Mouse (Mus musculus) skeletal muscle tissue, adult 2 months (tissue): Measurements from ENCODE around the gene Plaur.

ENCODE experiments used
- DNase-seq: peaks from one replicate; pipeline ENCODE4 v3.0.0-alpha.2; 2012; ENCODE audit warnings: low read depth, low spot score

The Plaur gene

DNA sequence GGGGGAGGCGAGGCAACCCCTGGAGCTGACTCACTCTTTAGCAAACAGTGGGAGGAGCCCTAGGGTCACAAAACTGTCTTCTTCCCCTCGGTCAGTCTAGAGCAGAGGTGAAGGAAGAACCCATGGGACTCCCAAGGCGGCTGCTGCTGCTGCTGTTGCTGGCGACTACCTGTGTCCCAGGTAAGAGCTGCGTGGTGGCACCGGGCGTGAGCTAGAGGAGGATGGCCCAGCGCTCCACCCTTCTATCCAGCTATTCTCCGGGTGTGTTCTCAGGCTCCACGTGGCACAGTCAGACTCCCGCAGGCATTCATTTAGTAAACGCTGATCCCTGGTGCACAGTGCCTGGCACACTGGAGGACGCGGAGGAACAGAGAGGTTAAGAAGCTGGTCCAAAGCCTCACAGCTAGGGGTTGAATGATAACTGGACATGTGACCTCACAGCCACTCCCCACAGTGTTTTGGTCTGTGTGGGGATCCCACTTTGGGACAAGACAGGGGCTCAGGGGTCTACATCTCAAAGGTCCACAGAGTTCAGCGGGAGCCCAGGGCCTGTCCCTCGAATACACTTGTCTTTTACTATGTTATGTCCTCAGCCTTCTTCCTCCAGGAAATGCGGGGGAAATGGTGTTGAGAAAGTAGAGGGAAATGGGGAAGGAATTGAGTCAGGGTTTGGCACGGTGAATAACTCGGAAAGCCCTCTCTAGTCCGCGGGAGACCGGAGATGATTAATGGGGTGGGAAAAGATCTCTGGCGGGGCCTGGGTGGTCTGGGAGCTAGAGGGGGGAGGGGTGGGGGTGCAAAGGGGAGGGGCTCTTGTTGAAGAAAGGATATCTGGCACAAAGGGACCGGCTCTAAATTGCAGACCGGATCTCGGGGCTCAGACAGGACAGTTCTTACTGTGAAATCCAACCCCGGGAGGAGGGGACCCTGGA is at the start of gene Plaur:
Gene Plaur (plus strand): TSS at position 97 of the 932 bp plus-strand sequence.
- no peak for DNase-seq

DNA sequence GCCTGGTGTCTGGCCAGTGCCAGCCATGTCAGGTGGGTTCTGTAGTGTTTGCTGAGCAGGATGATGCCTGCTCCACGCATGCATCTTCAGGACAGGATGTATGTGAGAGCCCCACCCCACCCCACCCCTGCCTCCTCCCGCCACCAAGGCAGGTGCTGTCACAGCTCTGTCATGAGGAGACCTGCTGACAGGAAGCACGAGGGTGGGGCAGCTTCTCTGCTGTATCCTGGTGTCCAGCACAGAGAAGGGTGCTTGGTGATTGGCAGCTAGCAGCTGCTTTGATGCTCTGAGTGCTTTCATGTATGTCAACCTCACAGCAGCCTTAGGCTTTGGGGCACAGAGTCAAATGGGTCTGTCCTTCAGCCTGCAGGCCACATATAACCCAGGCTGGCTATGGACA is 48.7 kb upstream of the Plaur start:
- no peak for DNase-seq

DNA sequence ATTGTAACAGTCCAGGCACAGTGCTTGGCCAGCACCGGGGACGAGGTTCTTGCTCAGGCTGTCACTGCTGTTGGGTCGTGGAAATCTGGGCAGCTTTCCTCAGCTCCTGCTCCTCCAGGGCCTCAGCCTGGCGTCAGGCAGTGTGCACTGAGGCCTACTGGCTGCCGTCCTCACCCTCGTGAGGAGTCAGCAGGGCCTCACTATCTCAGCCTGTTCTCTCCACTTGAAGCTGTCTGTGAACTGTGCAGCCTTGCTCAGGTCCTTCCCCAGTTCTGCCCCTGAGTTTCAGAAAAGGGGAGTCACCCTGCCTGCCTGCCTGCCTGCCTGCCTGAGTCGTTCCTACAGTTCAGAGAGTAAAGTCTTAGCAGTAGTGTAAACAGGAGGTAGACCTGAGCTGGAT is 47.0 kb upstream of the Plaur start:
- DNase-seq = no peak

DNA sequence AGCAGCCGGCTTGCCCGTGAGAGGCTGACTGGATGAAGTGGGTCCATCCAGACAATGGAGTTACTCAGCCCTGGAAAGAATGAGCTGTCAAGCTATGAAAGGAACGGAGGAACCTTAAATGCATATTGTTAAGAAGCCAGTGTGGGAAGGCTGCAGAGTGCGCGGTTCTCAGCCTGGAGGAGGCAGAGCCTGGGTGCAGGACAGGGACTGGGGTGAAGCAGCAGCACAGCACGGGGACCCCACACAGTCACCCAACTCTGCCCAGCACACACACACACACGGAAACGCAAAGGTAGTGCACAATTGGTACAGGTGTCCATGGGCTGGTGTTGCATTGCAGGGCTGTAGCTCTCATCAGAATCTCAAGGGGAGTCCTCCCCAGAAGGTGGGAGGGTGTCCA is 42.7 kb upstream of the Plaur start:
- no peak for DNase-seq

DNA sequence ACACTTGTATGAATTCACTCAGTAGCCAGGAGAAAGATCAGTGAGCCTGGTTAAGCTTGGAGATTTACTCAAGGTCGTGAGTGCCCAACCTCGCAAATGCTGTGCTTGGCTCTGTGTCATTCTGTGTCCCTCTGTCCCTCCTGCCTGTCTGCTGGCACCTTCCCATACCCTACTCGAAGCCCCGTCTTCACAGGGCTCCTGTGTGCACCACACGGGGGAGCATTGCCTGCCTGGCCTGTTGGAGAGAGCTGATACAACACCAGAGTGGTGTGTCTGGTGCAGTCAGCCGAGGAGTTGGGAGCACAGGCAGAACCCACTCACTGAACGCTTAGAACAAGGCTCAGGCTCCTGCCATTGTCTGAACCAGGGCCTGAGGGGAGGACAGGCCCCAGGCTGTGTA is 40.6 kb upstream of the Plaur start:
- DNase-seq = no peak

DNA sequence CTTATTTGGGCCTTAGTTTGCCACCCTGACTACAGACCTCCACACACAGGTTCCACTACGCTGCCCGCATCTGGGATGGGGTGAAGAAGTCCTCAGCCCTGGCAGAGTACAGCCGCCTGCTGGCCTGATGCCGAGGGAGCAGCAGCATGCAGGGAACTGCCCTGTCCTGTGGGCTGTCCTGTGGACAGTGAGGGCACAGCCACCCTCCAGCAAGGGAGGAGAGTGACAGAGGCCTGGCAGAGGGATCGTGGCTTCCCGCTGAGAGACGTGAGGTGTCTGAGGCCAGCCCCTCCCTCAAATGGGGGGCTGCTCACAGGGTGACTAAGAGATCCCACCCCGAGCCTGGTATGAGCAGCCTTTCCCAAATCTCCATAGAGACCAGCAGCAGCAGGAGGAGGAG is 40.0 kb upstream of the Plaur start:
- DNase-seq = no peak

DNA sequence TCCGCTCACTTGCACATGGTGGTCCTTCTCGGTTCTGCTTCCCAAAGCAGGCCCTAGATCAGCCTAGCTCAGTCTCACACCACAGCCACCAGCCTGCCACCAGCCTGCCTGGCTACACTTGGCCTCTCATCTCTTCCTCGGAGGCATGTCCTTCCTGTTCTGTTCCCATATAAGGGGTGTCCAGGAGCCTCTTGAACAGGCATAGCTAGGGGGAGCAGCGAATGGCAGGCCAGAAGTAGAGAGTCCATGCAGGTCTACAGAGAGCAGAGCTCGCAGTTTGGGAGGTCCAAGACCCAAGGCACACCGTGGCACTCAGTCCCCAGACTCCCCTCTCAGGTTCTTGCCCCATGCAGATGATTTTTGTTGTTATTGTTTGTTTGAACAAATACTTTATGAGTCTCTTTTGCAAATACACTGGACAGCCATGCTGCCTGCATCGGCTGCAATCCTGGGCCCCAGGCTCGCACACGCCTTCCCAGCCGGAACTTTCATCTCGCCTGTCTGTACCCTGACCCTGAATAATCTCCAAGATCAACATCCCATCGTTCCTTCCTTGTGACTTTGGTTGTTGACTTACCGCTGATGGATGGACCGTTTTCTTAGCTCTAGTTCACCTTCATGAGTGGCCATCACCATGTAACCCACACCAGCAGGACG is 39.0 kb upstream of the Plaur start:
- no peak for DNase-seq

DNA sequence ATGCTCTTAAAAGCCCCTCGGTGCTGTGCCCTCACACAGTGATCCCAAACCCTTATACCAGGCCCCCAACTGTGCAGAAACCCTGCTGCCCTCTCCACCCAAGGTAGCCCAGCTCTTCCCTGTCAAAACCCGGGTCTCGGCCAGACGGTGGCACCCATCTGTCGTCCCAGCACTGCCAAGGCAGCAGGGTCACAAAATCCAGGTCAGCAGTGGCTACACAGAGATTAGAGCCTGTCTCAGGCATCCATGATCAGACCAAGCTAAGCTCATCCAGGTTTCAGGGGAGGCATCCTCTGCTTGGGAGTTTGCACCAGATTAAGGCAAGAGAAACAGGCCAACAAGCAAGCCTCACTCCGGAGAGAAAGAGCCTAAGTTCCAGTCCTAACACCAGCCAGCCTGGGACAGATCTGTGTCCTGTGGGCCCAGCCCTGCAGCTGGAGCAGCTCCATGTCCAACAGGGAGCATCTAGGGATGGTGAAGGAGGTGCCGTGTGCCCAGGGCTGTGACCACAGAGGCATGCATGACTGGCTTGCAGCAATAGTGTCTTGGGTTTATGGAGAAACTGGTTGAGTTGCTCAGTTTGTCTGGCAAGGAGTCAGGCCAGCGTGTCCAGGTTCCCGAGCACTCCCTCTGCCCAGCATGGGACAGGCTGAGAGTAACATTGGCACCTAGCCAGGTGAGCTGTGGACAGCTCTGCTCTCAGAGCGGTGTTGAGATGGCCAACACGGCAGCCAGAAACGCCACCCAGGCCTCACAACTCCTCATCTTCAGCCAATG is 38.1 kb upstream of the Plaur start:
- peak; percentile 62 for DNase-seq

DNA sequence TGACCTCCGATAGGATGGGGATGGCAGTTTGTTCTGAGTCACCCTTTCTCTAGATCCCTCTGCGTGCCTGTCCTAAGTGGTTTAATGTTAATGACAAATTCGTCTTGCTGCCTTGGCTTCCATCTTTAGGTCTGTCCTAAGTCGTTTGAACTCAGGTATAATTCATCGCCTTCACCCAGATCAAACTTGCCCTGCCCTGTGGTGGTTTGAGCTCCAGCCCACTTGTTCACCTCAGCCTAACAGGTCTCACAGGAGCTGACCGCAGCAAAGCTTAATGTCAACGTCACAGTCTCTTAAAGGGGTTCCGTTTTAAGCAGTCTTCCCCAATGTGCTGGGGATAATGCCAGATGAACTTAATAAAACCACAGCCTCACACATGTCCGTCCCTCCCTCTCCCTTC is 36.4 kb upstream of the Plaur start:
- no peak for DNase-seq

DNA sequence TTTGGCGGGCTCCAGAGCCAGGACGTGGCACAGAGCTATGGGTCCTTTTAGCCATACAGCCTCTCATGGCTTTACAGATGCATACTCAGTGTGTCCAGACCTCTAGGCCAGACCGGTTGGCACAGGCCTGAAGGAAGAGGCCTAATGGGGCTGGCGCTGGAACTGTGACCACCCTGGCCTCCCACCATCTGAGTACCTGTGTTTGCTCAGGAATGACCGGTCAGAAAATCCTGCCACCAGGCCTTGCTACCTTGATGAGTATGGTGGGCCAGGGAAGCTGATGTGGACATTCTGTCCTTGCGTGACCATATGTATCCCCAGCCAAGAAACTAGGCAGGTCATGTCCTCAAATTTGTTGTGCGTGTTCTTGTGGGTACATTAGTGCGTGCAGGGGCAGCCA is 35.1 kb upstream of the Plaur start:
- DNase-seq = no peak

DNA sequence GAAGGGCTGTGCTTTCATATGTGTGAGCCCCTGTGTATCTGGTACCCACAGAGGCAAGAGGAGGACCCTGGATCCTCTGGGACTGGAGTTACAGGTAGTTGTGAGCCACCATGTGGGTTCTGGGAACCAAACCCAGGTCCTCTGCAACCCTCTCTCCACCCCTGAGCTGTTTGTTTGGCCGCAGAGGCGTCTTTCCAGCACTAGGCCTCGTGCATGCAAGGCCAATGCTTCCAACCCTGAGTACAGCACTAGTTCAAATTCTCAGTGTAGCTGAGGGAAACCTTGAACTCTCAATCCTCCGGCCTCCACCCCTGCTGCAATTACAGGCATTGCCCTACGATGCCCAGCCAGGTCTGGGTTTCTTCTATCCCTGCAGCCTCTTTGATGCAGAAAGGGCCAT is 33.6 kb upstream of the Plaur start:
- no peak for DNase-seq

DNA sequence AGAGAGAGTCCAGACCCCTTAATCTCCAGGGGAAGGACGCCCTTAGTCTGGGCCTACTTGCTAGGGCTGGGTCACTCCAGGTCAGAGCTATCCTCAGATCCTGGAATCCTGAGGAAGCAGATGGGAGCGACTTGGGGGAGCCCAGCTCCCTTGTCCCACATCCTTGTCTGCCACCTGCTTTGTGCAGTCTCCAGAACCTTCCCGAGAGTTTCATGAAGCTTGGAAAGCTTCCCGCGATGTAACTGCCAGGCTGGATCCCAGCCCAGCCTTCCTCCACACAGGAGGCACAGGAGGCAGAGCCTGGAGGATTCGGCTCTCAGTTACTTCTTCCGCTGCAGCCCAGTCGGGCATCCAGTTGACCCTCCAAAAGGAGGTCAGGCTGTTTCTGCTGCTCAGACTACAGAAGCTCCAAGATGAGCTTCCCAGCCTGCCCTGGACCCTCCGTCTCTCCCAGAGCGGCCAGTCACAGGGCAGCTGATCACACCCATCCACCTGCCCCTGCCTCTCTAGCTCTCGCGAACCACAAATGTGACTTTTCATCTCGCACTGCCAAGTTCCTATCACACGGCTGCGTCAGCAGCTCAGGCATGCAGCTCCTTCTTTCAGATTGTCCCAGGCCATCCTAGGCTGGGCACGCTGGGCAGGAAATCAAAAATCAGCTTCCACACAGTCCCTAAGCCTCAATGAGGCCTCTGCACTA is 32.7 kb upstream of the Plaur start:
- DNase-seq = peak; percentile 68

DNA sequence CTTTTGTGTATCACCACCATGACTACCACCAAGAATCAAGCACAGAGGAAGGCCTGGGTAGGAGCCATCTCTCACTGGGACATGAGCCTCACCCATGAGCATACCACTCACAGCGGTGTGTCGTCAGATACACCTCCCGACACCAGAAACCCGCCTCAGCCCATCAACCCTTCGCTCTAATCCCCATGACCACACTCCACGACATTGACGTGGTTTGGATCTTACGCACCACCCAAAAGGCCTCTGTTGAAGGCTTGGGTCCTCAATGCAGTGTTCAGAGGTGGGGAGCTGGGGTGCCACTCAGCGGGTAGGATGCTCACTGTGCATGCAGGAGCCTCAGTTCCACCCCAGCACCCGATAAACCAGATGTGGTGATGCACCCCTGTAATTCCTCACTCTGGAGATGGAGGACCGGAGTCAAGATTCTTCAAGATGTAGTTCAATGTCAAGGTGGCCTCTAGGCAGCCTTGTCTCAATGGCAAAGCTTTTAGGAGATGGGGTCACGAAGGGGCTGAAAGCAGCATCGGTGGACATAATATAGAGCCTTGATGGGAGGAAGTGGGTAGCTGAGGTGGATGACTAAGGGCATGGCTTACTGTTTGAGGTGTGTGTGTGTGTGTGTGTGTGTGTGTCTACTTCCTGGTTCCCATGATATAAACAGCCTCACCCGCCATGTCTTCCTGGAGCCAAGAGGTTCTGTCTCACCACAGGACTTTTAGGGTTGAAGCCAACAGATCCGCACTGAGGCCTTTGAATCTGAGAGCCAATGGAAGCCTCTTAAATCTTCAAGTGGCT is 31.5 kb upstream of the Plaur start:
- no peak for DNase-seq

DNA sequence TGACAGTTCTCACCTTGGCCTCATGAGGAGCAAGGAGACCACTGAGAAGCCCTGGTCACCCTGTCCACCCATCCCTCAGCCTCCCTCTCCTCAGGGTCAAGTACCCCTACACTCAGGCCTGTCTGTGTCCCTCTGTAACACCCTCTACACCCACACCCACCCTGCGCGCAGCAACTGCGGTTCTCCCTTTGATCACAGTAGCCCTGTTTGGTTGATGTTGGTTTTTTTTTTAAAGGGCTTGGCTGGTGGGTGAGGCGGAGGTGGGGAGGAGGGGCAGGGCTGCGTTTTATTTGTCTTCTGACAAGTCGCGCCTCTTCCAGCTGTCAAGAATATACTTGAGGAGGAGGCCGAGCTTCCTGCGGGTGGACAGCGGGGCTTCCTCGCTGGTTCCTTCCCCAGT is 30.6 kb upstream of the Plaur start:
- no peak for DNase-seq

DNA sequence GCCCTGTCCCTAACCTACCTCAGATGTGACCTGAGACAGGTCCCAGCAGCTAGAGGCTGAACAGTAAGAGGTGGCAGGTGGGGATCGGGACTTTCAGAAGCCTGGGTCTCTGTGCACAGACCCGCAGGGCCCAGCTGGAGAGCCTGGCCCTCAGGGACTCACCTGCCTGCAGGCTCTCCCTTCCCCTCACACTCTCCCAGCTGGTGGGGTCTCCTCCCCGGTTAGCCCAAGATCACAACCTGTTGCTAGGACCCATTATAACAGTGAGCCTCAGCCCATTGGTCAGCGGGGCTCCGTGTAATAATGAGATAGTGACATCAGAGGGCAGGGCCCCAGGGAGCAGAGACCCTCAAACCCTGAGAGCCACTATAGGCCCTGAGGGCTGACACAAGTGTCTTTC is 27.0 kb upstream of the Plaur start:
- no peak for DNase-seq

DNA sequence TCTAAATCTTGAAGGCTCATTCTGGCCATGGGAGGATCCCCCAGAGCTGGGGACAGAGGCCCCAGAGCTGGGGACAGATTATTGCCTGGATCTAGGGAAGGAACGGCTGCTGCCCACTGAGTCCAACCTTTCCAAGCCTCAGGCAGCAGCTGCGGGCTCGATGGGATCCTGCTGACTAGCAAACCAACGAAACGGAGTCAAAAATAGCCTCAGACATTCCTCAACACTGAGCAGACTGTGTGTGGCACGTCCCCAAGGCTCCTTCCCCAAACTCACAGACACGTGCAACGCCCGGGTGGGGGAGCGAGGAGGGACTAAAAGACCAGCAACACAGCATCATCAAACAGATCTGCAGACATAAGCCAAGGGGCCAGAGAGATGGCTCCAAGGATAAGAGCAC is 24.3 kb upstream of the Plaur start:
- no peak for DNase-seq

DNA sequence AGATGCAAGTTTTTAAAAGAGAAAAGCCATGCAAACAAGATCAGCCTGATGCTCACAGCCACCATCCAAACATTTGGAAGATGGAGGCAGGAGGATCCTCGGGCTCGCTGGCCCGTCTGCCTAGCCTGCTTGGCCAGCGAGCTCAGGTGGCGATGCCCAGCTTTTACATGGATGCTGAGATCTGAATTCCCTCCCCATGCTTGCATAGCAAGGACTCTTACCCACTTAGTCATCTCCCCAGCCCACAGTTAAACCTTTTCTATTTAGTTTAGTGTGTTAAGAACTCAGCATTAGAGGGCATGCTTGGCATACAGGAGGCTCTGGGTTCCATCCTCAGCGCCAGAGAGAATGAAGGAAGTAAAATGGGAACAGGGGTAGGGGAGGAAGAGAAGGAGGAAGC is 23.1 kb upstream of the Plaur start:
- DNase-seq = no peak

DNA sequence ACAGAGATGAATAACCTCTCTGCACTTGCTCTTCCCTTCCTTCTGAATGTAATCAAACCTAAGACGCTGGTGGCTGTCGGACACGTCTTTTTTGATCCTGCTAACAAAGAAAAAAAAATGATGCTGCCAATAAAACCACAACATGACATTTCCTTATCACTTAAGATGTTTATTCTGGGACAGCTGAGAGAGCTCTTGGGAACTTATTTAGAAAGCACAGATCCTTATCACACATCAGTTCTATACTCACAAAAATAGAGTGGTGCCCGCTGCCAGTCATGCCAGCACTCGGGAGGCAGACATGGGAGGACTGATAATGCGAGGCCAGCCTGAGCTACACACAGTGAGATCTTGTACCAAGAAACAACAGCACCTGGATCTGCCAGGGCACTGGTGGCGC is 22.4 kb upstream of the Plaur start:
- no peak for DNase-seq

DNA sequence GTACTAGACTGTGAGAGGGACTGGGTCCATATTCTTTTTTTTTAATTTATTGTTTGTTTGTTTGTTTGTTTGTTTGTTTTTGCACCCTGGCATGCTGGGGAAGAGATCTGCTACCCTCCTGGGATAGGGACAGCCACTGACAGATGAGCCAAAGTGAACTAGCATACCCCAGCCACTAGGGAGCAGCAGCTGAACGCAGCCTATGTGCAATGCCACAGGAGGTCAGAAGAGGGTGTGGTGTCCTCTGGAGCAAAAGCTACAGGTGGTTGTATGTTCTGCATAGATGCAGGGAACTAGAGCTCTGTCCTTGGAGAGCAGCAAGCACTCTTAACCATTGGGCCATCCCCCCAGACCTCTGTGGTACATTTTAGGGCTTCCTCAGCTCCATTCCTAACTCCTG is 20.5 kb upstream of the Plaur start:
- DNase-seq = peak; percentile 53

DNA sequence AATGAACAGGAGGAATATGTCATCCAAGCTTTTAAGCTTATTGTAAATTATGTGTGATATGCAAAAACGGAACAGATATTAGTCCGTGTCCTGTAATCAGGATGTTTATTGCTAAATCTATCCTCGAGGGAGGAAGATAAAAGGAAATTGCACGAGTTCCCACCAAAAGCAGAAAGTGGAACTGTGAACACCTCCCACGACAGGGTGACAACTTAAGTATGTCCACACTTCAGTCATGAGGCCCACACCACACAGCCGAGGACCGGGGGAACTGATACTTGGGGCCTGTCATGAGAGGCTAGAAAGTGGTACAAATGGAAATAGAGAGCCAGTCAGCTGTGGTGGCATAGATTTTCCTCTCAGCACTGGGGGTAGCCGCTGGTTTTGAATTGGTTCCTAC is 20.0 kb upstream of the Plaur start:
- DNase-seq = no peak
